Mouse (Mus musculus): ENCODE measurements around the gene Cd47. TPM values are rescaled to one million over a fixed set of nuclear protein-coding genes. Genes with fewer than 3 reads are reported as not detected.

Cd47 gene
- total and polyA plus RNA-seq, 3 experiments, result 102 to 277 (median 142) TPM

- no peaks in the 10 kb centered on the region for H3K79me2 ChIP-seq (replicated peaks; ENCODE audit: control insufficient read depth, extremely low read depth, insufficient read depth, poor library complexity, severe bottlenecking)
- H3K4me2 ChIP-seq (ENCODE audit: insufficient read depth, low read depth, poor library complexity, severe bottlenecking), result peak overlapping the region; percentile 2; the same call in 1 of the 2 replicates
- H3K27me3 ChIP-seq (replicated peaks), result no peaks in the 10 kb centered on the region
- dilution Hi-C loops (cut with MboI; ENCODE audit: extremely low pct_ligation_motif_present, extremely low pct_unique_long_range_greater_than_20kb, low sequenced_read_pairs), result no loop called here
- in situ Hi-C loops (cut with MboI; ENCODE audit: low pct_ligation_motif_present, low pct_unique_long_range_greater_than_20kb, low sequenced_read_pairs), result no loop called here
- H3K9ac ChIP-seq (ENCODE audit: insufficient read depth, low read depth), result 0 out of 2 replicates have a peak overlapping the region, but pooled peaks have one; percentile 25
- TF ChIP-seq MAX (IDR thresholded peaks at IDR 0.05; ENCODE audit: low read length), result peak; percentile 49; the same call in 1 of the 2 replicates
- no peak for TF ChIP-seq ZKSCAN1 (IDR thresholded peaks at IDR 0.05; ENCODE audit: borderline replicate concordance, low read depth, low read length)
- no peak for TF ChIP-seq MXI1 (IDR thresholded peaks at IDR 0.05; ENCODE audit: low read depth, low read length)
- TF ChIP-seq MYC (IDR thresholded peaks at IDR 0.05; ENCODE audit: low read depth, low read length), result peak; percentile 16; the same call in 1 of the 2 replicates
- no peaks in the 10 kb centered on the region for H3K36me3 ChIP-seq (replicated peaks in 1 of 2; ENCODE audit: control insufficient read depth in 1 of 2, insufficient read depth in 1 of 2, low read length in 1 of 2)
- peaks cover 6 to 9% of the 10 kb centered on the region in 2 experiments; a peak in 3 of 4 replicates for H3K4me1 ChIP-seq (ENCODE audit: control insufficient read depth in 1 of 2, insufficient read depth in 2 of 2)
- DNase-seq (ENCODE audit: extremely low read depth), result no peak
- no peak overlapping the region for H3K4me3 ChIP-seq (replicated peaks in 1 of 3; ENCODE audit: low read depth in 2 of 3, low read length in 2 of 3, poor library complexity in 1 of 3)
- no peak overlapping the region for H3K27ac ChIP-seq (ENCODE audit: insufficient read depth, low read depth)
- H3K9me3 ChIP-seq (replicated peaks; ENCODE audit: low read length), result no peaks in the 10 kb centered on the region
Measured at GRCm38 (mm10) chr16:49839681-49840535, 39.6 kb downstream of the Cd47 start.

GRCm38 (mm10) chr16:49843723-49844122 is 43.4 kb downstream of the Cd47 start:
- Histone ChIP-seq H3K36me3 (replicated peaks in 1 of 2; ENCODE audit: control insufficient read depth in 1 of 2, insufficient read depth in 1 of 2, low read length in 1 of 2) (no peaks in the 10 kb centered on the region), H3K4me3 (replicated peaks in 1 of 3; ENCODE audit: low read depth in 2 of 3, low read length in 2 of 3, poor library complexity in 1 of 3) (no peak overlapping the region), H3K4me1 (ENCODE audit: control insufficient read depth in 1 of 2, insufficient read depth in 2 of 2) (peaks cover 20 to 37% of the 10 kb centered on the region in 2 experiments), H3K9me3 (replicated peaks; ENCODE audit: low read length) (no peaks in the 10 kb centered on the region), H3K9ac (ENCODE audit: insufficient read depth, low read depth) (no peak overlapping the region), H3K4me2 (ENCODE audit: insufficient read depth, low read depth, poor library complexity, severe bottlenecking) (no peak overlapping the region), H3K79me2 (replicated peaks; ENCODE audit: control insufficient read depth, extremely low read depth, insufficient read depth, poor library complexity, severe bottlenecking) (no peaks in the 10 kb centered on the region), H3K27me3 (replicated peaks) (no peaks in the 10 kb centered on the region), H3K27ac (ENCODE audit: insufficient read depth, low read depth) (no peak overlapping the region)
- TF ChIP-seq PAX5 (IDR thresholded peaks at IDR 0.05; ENCODE audit: low read length) (no peak), RAD21 (IDR thresholded peaks at IDR 0.05; ENCODE audit: low read depth, low read length) (no peak), CHD2 (IDR thresholded peaks at IDR 0.05; ENCODE audit: low read length) (no peak), TCF12 (IDR thresholded peaks at IDR 0.05; ENCODE audit: low read depth, low read length) (no peak), MAFK (IDR thresholded peaks at IDR 0.05; ENCODE audit: insufficient replicate concordance, low read length) (no peak), RCOR1 (conservative IDR thresholded peaks at IDR 0.05; ENCODE audit: low read depth, low read length) (no peak)
- dilution Hi-C loops (cut with MboI; ENCODE audit: extremely low pct_ligation_motif_present, extremely low pct_unique_long_range_greater_than_20kb, low sequenced_read_pairs) (no loop called here), in situ Hi-C loops (cut with MboI; ENCODE audit: low pct_ligation_motif_present, low pct_unique_long_range_greater_than_20kb, low sequenced_read_pairs) (no loop called here)
- no peak for DNase-seq (ENCODE audit: extremely low read depth)
